Mouse (Mus musculus): Measurements from ENCODE around the gene Atp2a2.
A peak's percentile ranks its signal among the peaks of the same experiment; 100 is the strongest.

Atp2a2 gene

DNA sequence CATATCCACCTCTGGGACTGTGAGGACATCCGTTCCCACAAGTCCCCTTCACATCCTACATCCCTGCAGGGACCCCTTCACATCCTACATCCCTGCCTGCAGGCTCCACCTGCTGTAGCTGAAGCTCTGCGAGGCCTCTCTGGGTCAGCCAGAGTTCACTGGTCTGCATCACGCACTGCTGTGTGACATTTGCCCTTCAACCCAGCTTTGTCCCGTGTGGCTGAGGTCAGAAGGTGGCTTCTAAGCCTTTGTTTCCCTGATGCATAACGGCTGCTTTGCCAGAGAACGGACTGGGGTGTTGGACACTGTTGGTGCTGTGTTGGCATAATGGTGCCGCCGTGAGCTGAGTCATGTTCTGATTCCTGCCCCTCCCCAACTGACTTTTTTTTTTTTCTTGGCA, 16.2 kb upstream of the Atp2a2 start:
- no peak for DNase-seq

DNA sequence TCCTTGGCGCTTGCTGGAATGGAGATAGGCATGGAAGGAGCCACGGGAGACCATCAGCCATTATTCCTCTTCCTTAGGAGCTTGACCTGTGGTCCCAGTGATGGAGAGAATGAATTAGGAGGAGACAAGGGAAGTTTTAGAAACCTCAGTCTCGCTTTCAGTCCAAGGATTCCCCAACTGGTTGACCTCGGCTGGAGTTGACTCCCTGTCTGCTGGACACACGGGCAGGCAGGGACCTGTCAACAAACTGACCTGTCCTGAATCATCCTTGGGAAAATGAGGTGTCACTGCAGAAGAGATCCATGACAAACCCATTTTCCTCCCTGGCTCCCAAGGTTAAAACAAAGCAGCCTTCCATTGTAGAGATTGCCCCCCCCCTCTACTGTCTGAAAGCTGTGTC, 14.9 kb upstream of the Atp2a2 start:
- DNase-seq: no peak

DNA sequence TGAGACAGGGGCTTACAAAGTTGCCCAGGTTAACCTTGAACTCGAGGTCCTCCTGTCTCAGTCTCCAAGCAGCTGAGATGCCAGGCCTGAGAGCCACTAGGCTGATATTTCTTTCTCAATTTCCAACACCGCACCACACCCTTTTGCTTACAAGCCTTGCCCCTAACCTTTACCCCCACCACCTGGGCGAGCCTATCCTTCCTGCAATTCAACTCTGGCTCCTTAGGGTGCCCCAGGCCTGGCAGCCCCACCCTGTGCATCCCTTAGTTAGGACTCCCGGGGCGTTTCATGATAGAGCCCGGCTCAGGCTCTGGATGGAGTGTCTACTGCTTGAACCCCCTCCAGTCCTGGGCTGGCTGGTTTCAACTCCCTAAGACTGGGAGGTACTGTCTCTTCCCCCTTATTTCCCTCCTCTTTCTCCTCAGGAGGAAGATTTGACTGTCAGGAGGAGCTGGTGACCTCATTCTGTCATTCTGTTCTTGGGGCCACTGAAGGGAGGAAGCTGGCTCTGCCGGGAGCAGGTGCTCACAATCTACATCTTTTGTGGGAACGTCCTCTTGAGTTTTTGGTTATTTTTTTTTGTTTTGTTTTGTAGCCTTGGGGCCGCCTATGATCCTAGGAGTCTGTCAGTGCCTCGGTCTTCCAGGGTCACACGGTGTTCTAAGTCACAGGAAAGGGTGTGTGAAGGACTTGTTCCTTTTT, 14.2 kb upstream of the Atp2a2 start:
- no peak for DNase-seq

DNA sequence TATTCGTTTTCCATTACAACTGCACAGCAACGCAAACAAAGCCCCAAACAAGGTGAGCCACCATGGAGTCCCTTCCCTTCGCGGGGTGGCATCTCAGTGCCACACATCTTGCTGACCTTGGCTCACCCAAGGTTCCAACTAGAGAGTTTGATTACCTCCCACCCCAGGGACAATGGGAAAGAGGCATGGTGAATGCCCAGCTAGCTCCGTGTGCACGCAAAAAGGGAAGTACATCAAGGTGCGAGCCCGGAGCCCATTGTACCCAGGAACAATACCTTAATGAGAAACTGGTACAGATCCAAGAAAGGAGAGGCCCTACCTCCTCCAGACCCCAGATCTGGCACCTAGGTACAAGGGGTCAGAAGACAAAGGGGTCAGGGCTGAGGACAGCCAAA, 12.1 kb upstream of the Atp2a2 start:
- DNase-seq: no peak

DNA sequence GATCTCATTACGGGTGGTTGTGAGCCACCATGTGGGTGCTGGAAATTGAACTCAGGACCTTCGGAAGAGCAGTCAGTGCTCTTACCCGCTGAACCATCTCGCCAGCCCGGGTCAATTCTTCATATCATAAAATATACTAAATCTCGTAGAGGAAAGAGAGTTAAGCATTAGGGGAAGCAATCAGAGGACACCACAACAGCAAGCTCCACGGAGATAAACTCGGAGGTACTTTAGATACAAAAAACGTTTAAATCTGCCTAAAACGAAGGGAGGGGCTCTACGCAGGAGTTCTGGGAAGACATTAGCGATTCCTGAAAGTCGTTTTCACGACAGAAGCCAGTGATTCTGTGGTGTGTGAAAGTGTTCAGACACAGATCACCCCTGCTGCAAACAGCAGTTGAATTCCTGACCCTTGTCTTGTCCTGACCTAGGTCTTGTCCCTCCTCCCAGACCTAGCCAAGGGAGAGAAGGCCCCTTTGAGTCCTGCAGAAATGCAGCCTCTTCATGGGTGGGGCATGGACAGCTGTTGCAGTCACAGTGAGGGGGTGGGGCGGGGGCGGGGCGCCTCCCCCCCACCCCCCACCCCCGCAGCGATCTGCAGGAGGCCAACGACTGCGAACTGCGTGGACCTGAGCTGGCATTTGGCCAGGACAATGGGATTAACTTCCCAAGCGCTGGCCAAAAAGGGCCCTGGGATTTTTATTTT, 11.5 kb upstream of the Atp2a2 start:
- DNase-seq: no peak

DNA sequence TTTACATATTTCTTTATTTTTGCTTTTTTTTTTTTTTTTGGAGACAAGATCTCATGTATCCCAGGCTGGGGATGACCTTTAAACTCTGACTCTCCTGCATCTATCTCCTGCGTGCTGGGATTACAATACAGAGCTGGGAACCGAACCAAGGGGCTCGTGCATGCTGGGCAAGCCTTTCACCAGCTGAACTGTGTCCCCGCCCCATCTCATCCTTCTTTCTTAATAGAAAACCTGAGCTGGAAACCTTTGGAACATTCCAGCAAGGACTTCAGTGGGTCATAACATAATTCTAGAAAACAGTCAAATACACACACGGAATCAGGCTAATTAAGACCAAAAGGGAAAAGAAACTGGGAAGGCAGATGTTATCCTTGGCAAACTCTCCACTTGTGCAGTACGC, 10.0 kb upstream of the Atp2a2 start:
- DNase-seq: no peak

DNA sequence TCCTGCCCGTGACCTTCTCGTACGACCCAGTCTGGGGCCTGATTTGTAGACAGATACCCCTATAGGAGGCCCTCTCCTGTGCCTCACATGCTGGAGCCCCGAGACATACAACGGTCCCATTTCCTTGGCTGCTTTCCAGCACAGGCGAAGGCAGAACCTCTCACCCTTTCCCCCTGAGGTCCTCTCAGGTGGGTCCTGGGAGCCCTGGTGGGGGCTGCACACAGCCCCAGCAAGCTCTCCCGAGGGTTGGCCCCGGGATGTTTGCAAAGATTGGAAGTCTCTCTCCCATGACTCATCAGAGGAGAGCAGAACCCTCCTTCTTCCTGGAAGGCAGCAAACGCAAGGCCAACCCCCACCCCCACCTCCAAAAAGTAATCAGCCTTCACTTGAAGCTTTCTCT, 9.4 kb upstream of the Atp2a2 start:
- DNase-seq: no peak

DNA sequence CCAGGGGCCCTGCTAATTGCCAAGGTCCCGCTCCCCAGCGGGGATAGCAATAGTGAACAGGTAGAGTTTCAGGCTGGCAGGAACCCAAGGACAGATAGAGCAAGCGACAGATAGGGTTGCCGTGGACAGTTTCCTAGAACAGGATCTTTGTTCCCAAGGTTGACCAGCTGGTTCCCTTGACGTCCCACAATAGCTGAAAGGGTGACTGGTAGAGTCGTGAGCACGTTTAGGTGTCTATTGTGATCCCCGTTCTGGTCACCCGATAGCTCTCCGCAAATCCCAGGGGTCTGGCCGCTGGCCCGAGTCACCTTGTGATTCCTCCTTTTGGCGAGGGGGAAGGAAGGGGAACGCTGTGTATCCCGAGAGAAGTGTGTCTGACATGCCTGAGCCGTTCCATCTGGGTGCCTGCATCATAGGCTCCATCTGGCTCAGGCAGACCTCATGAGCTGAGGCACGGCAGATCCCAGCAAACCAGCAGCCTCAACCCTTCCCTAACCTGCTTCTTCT, 8.7 kb upstream of the Atp2a2 start:
- DNase-seq: peak; percentile 67

DNA sequence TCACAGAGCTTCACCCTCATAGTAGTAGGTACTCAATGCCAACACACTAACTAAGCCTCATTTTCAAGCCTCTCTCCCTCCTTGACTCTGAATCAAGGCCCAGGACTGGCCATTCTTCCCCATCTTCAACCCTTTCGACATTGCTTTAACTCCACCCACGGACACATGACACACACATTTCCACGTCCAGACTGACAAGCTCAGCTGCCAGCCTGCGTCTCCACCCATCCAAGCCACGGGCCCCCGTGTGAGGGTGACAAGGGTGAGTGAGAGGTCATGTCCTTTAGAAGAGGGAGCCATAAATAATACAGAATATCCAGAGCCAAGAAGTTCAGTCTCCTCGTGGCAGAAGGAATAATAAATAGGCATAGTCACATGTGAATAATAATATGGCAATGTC, 7.6 kb upstream of the Atp2a2 start:
- no peak for DNase-seq

DNA sequence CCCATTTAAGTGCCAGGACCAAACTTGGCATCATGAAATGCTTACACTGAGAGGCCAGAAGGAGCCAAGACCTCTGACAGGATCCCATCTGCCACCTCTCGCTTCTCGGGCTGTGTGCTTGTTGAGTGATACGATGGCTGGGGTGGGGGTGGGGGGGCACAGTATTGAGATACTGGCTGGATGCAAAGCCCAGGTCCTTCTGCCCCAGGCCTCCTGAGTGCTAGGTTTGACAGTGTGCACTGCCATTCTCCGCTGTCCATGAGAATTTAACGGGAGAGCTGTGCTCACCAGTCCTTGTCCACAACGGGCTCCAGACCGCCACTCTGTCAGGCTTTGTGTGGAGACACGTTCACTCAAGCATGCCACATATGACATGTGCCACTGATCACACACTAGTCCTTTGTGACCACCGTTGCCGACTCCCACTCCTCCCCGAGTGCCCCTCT, 6.9 kb upstream of the Atp2a2 start:
- peak; percentile 78 for DNase-seq

DNA sequence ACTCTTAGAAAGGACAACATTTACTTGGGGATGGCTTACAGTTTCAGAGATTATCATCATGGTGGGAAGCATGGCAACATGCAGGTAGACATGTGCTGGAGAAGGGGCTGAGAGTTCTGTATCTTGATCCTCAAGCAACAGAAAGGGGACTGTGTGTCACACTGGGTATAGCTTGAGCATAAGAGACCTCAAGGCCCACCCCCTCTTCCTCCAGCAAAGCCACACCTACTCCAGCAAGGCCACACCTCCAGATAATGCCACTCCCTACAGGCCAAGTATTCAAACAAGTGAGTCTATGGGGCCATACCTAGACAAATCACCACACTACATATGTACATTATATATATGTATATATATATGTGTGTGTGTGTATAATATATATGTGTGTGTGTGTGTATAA, 5.4 kb upstream of the Atp2a2 start:
- no peak for DNase-seq

DNA sequence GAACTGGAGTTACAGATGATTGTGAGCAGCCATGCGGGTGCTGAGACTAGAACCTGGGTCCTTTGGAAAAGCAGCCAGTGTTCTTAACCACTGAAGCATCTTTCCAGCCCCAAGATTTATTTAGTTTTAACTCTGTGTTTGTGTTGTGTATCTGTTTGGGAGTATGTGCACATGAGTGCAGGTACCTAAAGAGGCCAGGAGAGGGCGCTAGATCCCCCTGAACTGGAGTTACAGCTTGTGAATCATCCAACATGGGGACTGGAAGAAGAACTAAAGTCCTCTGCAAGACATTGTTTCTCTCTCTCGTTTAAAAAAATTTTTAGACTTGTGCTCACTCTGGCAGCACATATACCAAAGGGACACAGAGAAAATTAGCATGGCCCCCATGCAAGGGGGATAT, 4.4 kb upstream of the Atp2a2 start:
- DNase-seq: no peak

DNA sequence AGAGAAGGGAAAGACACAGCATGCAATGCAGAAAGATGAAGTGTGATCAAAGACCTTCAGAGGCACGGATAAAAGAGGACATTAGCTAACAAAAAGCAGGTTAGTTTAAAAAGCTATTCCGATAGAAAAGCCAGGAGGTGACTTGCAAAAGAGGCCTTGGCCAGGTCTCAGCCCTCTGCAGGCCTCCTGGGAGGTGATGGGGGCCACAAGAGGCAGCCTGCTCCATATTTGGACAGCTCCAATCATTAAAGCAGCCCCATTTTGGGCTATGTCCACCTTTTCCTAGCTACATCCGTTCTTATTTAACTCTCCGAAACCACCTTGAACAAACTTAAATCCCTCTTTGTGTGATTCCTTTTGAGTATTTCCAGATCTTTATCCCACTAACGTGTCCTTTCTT, 3.5 kb upstream of the Atp2a2 start:
- no peak for DNase-seq

DNA sequence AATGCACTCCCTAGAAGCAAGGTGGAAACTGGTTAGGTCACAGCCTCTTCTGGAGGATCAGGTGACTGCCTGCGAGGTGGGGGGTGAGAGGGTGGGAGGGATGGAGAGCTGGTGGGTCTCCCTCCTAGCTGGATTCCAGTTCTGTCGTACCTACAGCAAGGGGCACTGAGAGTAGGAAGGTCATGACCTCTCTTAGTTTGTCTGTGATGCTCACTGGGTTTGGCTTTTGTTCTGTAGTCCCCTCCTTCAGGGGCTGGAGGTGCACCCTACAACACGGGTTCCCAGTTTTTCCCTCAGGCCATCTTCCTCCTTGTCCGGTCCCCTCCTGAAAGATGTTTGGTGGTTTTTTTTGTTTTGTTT, 1.7 kb upstream of the Atp2a2 start:
- no peak for DNase-seq

DNA sequence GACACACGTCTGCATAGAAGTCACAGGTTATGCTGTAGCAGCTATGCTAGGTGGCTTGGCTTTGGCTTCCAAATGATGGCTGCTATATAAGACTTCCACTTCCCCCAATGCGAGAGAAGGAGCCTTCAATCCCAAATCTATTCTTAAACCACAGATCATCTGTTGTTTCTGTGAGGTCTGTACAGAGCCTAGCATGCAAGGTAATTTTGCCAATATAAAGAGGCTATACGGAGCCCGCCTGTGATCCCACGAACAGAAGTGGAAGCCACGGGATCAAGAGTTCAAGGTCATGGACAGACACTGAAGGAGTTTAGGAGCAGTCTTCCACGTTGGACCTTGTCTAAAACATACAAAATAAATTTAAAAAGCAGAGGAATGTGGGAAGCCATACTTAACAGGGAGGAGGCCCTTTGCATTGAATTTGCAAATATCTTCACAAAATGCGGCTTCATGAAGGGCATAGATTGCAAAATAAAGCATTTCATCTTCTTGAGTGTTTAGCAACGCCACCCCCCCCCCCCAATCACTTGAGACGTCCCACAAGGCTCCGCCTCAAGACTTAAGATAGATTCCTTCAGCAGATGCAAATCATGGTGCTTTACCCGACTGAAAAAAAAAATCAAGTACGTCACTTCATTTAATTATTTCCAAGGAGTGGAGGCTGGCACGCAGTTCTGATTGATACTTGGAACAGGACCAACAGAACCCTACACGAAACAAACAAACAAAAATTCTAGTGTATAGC, 1.2 kb upstream of the Atp2a2 start:
- DNase-seq: no peak

DNA sequence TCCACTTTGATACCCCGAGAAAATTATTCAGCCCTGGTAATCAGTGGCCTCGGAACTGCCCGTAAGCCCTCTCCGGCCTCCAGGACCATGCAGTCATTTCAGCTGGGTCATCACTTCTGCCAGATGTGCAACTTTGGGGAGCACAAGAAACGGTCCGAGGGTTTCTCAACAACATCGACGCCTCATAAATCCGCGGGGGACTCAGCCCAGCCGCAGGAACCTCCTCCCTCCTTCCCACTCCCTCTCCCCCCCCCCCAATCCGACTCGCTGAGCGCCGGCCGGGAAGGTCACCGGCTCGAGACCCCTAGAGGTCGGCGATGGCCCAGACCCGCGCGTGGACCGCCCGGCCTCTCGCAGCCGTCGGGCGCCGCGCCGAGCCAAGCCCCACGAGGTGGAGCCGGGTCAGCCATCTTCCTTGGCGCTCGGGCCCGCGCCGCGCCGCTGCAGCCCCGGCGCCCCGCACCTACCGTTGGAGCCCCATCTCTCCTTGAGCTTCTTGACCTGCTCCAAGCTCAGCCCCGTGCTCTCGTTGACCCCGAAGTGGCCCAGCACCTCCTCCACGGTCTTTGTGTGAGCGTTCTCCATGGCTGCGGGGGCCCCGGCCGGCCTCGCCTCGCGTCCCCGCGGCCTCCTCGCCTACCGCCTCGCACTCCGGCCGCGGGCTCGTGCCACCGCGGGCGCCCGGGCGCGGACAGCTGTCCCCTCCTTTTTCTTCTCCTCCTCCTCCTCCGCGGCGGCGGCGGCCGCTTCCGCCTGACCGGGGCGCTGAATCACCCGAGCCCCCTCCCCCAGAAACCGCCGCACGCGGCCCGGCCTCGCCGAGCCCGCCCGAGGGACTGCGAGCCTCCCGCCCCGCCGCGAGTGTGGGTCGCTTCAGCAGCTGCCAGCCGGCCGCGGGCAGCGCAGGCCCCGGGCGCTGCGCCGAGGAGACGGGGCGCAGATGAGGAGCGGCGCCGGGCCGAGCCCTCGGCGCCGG, 636 bp downstream of the Atp2a2 start:
- DNase-seq: peak; percentile 62

DNA sequence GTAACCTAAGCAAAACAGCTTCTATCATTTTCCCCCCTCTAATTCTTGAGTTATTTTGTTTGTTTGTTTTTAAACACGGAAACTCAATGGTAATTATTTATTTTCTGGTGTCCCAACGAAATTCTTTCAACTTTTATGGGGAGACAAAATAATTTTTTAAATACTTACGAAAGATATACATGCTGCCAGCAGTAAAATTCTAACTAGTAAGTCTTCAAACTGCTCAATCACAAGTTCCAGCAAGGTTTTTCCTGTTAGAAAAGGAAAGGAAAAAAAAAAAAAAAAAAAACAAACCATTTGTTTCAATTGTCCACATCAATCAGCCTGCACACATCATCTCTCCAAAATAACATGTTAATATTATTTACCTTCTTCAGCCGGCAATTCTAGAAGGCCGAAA, 1.5 kb downstream of the Atp2a2 start:
- DNase-seq: no peak

DNA sequence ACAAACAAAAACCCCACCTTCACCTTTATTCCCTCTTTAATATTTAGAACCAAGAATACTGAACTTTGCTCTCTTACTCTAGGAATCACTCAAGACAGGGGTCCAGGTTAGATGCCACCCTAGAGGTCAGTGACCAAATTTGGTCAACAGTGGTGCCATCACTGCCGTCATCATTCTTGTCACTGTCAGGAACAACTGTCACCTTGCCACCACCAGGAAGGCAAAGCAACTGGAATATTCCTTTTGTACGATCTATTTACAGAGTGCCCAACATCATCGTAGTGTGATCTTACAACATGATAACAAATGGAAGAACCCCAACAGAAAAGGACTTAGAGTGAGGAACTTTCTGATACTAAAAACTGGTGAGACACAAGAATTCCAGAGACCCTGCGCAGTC, 1.9 kb downstream of the Atp2a2 start:
- no peak for DNase-seq

DNA sequence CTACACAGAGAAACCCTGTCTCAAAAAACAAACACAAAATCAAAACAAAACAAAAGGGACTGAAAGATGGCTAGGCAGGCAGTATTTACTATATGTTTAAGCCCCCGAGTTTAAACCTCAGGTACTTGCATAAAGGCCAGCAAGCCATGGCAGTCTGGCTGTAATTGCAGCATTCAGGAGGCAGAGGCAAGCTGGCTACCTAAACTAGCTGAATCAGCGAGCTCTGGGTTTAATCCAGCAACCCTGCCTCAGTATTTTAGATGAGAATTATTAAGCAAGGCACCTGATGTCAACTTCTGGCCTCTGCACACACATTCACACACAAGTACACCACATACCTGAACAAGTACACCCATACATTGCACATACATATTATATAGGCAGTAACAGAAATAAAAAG, 4.0 kb downstream of the Atp2a2 start:
- no peak for DNase-seq

DNA sequence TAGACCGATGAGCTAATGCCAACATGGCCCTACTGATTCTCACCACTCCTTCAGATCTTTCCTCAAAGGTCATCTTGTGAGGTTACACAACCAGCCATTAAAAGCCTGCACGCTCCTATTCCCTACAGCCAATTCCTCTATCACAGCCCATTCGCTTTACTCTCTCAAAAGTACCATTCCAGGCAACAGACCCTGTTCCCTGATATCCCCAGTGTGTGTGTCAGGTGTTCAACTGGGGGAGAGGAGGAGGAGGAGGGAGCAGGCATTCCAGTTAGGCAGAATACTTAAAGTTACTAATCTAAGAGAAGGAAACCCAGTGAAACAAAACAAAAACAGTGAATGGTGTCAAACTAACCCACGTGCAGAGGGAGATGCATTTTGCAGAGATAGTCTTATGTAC, 5.0 kb downstream of the Atp2a2 start:
- DNase-seq: no peak

DNA sequence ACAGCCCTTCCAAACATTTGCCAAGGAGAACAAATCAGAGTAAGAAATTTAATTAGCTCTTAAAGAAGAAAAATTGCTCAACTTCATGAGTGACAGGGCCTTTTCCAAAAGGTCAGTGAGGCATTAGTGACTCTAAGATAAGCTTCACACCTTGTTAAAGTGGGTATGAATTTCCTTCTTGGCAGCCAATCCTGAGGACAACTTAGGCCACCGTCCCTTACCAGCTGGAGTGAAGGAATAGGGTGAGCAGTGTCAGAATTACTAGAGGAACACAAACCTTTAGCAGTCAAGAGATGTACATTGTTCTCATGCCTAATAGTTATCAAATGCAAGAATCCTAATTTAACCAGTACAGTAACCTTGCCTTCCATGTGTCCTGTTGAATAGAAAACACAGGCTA, 7.6 kb downstream of the Atp2a2 start:
- DNase-seq: no peak

DNA sequence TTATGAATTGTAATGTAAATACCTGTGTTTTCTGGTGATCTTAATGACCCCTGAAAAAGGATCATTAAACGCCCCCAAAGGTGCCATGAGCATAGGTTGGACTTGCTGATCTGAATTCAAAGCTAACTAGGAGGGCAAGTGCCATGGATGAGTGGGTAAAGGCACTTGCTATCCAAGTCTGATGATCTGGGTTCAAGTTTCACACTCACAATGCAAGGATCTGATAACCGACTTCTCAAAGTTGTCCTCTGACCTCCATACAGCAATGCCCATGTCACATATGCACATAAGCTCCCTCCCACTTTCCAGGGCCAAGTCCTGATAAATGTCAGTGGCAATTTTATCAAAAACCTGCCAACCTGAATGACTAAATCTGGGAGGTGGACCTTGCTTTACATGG, 9.0 kb downstream of the Atp2a2 start:
- no peak for DNase-seq

DNA sequence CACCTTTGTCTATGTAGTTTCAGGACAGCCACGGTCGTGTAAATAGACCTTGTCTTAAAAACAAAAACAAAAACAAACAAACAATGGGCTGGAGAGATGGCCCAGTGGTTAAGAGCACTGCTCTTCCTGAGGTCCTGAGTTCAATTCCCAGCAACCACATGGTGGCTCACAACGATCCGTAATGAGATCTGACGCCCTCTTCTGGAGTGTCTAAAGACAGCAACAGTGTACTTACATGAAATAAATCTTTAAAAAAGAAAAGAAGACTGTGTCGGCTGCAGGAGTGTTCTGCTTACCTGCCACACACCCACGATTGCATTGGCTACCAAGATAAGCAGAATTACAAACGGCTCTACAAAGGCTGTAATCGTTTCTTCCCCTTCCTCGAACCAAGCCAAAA, 10.6 kb downstream of the Atp2a2 start:
- DNase-seq: no peak

All from cerebellum, adult 11 months (tissue).